Mouse (Mus musculus) heart, adult 2 months (tissue): ENCODE measurements around the gene Cdrt4. TPM values are rescaled to one million over a fixed set of nuclear protein-coding genes. Genes with fewer than 3 reads are reported as not detected.

ENCODE experiments used
- DNase-seq, 2 experiments: peaks; one replicate each; pipeline ENCODE4 v3.0.0; 2021
- H3K27ac ChIP-seq: fragments of 200-600 bp; 2 replicates; pipeline ENCODE4 v1.8.1; 2022
- H3K27me3 ChIP-seq: fragments of 200-500 bp; 2 replicates; pipeline ENCODE4 v1.6.1; 2012; ENCODE audit warnings: mild to moderate bottlenecking, low read length, inconsistent platforms, mixed read lengths; ENCODE audit not compliant: control insufficient read depth, insufficient read depth
- H3K36me3 ChIP-seq: fragments of 200-500 bp; 2 replicates; pipeline ENCODE4 v1.6.1; 2012; ENCODE audit warnings: low read length, inconsistent platforms; ENCODE audit not compliant: control insufficient read depth, insufficient read depth
- H3K4me1 ChIP-seq: fragments of 200-500 bp; 2 replicates; pipeline ENCODE4 v1.6.1; 2011; ENCODE audit warnings: low read length; ENCODE audit not compliant: control insufficient read depth, insufficient read depth
- H3K4me3 ChIP-seq: fragments of 200-600 bp; 2 replicates; pipeline ENCODE4 v1.8.1; 2022
- H3K79me2 ChIP-seq: fragments of 200-500 bp; replicated peaks from 2 replicates; pipeline ENCODE4 v1.6.1; 2012; ENCODE audit warnings: mild to moderate bottlenecking, inconsistent platforms, low read length, moderate library complexity, mixed read lengths; ENCODE audit not compliant: control insufficient read depth, insufficient read depth
- H3K9ac ChIP-seq: fragments of 200-500 bp; 2 replicates; pipeline ENCODE4 v1.6.1; 2012; ENCODE audit warnings: low read depth, mild to moderate bottlenecking, control low read depth, inconsistent platforms, low read length, mixed read lengths
- CTCF ChIP-seq: fragments of 200-600 bp; IDR thresholded peaks from 2 replicates; pipeline ENCODE4 v1.8.1; 2022; ENCODE audit warnings: antibody characterized with exemption, mild to moderate bottlenecking, moderate library complexity
- EP300 ChIP-seq: fragments of 200-500 bp; IDR thresholded peaks from 2 replicates; pipeline ENCODE4 v1.6.1; 2011; ENCODE audit warnings: low read depth, low read length, control low read depth; ENCODE audit not compliant: insufficient read depth
- POLR2A ChIP-seq: fragments of 200-500 bp; IDR thresholded peaks from 2 replicates; pipeline ENCODE4 v1.6.1; 2011; ENCODE audit warnings: mild to moderate bottlenecking, low read depth, low read length, control low read depth; ENCODE audit not compliant: insufficient read depth
- WGBS: fragments of 180-500 bp; shearing (Covaris S2); methylation state at CpG from one replicate; pipeline ENCODE4 v1.1.7; 2018; 5-methylcytosine and 5-hydroxymethylcytosine counted together
- intact Hi-C: fragments of 180-260 bp; cut with DNase I; formaldehyde crosslinking; loops from one replicate; pipeline ENCODE4 v1.15.1; 2025
- polyA plus RNA-seq: library from polyadenylated mRNA; depleted of rRNA; stranded (reverse); fragments of >200 nt; gene quantifications from 2 replicates; pipeline ENCODE4 v1.2.3, GENCODE M21; 2012
- total RNA-seq, 2 experiments: library from RNA; stranded (reverse); gene quantifications; 2 replicates each; pipeline ENCODE4 v1.2.3; 2021

Cdrt4 gene
- total and polyA plus RNA-seq, 3 experiments: not detected

DNA sequence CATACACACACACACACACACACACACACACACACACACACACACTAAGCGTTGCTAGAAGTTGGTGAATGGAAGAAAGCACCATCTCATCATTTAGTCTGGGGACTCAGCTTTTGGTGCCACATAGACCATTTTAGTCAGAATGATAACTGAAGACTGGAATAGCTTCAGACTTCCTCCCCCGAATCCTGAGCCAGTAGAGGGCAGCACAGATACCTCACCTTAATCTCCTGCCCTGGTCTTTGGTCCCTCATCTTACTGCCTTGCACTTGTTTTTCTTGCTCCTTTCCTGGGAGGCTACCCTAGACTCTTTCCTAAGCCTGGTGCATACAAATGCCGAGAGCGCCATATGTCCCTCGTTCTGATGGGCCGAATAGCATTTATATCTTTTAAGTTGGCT, 36.5 kb upstream of the Cdrt4 start:
- H3K27me3 ChIP-seq: no peaks in the 10 kb centered on the region
- H3K79me2 ChIP-seq: no peaks in the 10 kb centered on the region
- WGBS: 49% methylated on average over 6 of the region's 6 CpGs
- no peak overlapping the region for H3K4me3 ChIP-seq
- no peaks in the 10 kb centered on the region for H3K36me3 ChIP-seq
- H3K27ac ChIP-seq: no peak overlapping the region
- intact Hi-C loops: no loop called here
- no peak for DNase-seq
- H3K9ac ChIP-seq: no peak overlapping the region
- TF ChIP-seq CTCF: peak; percentile 67
- no peak for TF ChIP-seq POLR2A
- TF ChIP-seq EP300: no peak
- no peaks in the 10 kb centered on the region; the same call in 1 of the 2 replicates for H3K4me1 ChIP-seq

DNA sequence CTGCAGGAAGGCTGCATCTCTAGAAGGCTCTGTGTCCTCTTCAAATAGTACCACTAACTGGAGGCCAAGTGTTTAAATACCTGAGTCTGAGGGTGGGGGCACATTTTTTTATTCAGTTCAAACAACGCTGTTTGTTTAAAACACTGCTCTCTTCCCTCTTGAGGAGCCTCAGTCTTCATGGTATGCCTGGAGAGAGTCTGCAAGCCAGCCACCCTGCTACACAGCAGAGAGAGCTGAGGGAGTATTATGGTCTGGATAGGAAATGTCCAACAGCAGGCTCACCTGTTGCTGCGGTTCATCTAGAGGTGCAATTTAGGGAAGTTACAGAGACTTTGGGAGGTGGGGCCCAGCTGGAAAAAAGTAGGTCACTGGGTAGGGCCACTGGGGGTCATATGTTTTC, 35.5 kb upstream of the Cdrt4 start:
- Histone ChIP-seq H3K36me3 (no peaks in the 10 kb centered on the region), H3K79me2 (no peaks in the 10 kb centered on the region), H3K9ac (no peak overlapping the region), H3K4me3 (no peak overlapping the region), H3K27me3 (no peaks in the 10 kb centered on the region), H3K4me1 (no peaks in the 10 kb centered on the region; the same call in 1 of the 2 replicates), H3K27ac (no peak overlapping the region)
- intact Hi-C loops: no loop called here
- TF ChIP-seq CTCF: no peak
- no peak for TF ChIP-seq EP300
- no peak for TF ChIP-seq POLR2A
- peak in 1 of 2 experiments; percentile 6 for DNase-seq
- 84% methylated on average over 2 of the region's 2 CpGs for WGBS

DNA sequence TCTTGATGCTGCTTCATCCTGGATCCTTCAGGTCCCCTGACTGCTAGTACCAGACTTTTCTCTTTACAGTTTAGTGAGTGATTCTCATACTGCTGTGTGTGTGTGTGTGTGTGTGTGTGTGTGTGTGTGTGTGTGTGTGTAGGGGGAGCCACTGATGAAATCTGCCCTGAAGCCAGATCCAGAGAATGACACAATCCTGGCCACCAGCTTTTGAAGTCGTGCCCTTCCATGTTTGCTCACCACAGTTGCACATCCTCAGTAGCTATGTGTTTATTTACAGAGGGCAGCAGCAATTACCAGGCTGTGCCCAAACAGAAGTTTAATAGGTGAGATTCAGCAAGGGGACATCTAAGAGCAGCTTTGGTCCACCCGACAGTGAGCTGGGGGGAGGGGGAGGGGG, 34.2 kb upstream of the Cdrt4 start:
- DNase-seq: no peak
- intact Hi-C loops: no loop called here
- H3K79me2 ChIP-seq: no peaks in the 10 kb centered on the region
- 20% methylated on average over 2 of the region's 2 CpGs for WGBS
- no peak overlapping the region for H3K27ac ChIP-seq
- H3K9ac ChIP-seq: no peak overlapping the region
- no peak overlapping the region for H3K4me3 ChIP-seq
- no peaks in the 10 kb centered on the region for H3K36me3 ChIP-seq
- peaks cover 2% of the 10 kb centered on the region; the same call in 1 of the 2 replicates for H3K4me1 ChIP-seq
- TF ChIP-seq EP300 (no peak), POLR2A (no peak), CTCF (no peak)
- H3K27me3 ChIP-seq: no peaks in the 10 kb centered on the region

DNA sequence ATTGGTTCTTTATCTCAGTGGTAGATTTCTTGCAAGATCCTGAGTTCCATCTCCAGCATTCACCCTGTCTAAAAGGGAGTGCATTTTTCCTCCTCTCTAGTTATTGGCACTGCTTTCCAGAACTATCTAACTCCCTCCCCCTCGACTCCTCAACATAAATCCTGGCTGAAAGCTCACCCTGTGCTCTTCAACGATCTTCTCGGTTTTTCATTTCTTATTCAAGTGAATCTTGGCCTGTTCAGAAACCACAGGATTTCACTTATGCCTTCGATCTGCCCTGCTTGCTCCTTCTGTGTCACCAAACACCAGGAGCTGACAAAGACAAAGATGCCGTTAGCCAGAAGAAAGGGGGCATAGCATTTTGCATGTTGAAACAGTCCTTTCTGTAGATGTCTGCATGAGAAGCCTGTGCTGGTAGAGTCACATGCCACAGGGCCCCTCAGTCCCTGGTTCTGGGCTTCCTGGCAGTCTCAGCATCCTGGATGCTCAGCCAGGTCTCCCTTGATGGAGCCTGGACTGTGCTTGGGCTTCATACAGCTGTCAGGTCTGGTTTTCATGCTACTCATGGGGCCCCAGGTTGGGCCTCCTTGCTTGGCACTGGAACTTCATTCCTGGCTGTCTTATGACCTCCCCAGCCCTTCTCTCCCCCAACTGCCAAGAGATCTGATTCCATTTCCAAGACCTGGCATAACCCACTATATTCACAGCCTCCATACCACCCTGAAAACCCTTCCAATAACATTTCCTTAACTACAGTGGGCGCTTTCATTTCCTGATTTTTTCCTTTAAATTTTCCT, 30.8 kb upstream of the Cdrt4 start:
- intact Hi-C loops: no loop called here
- no peak overlapping the region for H3K27ac ChIP-seq

DNA sequence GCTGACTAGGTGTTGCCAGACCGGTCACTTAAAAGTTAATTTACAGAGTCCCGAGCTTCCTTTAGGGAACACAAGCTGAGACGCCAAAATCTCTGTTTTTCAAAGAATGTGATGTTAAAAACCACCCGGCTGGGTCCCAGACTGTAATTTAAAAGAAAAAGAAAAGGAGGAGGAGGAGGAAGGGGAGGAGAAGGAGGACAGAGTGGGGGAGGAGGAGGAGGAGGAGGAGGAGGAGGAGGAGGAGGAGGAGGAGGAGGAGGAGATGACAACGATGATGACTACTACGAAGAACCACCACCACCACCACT, 30.3 kb upstream of the Cdrt4 start:
- 9% methylated on average over 6 of the region's 6 CpGs for WGBS
- TF ChIP-seq CTCF (no peak), EP300 (no peak), POLR2A (no peak)
- H3K79me2 ChIP-seq: no peaks in the 10 kb centered on the region
- H3K9ac ChIP-seq: no peak overlapping the region
- intact Hi-C loops: loop anchor here (1.0 kb wide), 2 partner anchors 215 to 245 kb away; no protein-coding TSS in a partner anchor
- no peak for DNase-seq
- H3K4me3 ChIP-seq: no peak overlapping the region
- no peaks in the 10 kb centered on the region for H3K27me3 ChIP-seq
- H3K27ac ChIP-seq: no peak overlapping the region; the same call in 1 of the 2 replicates
- H3K4me1 ChIP-seq: peaks cover 3% of the 10 kb centered on the region
- H3K36me3 ChIP-seq: no peaks in the 10 kb centered on the region

More for the DNA sequence above, 30.8 kb upstream of the Cdrt4 start:
- TF ChIP-seq POLR2A (no peak), EP300 (no peak), CTCF (no peak)
- 70% methylated on average over 6 of the region's 6 CpGs for whole genome bisulfite sequencing
- H3K4me3 ChIP-seq: no peak overlapping the region
- H3K9ac ChIP-seq: no peak overlapping the region
- DNase-seq: peak in 1 of 2 experiments; percentile 17
- no peaks in the 10 kb centered on the region for H3K36me3 ChIP-seq
- H3K27me3 ChIP-seq: no peaks in the 10 kb centered on the region
- H3K79me2 ChIP-seq: no peaks in the 10 kb centered on the region
- H3K4me1 ChIP-seq: peaks cover 3% of the 10 kb centered on the region
